Mouse (Mus musculus) forebrain, embryonic 12.5 days (tissue): ENCODE data around the gene Lrrc1. TPM values are rescaled to one million over a fixed set of nuclear protein-coding genes. Genes with fewer than 3 reads are reported as not detected.

Source experiments
- ATAC-seq: fragments of 200-750 bp; cut with Nextera tagmentation; 2 replicates; pipeline ENCODE4 v1.8.0; 2017; ENCODE audit warnings: moderate TSS enrichment; ENCODE audit not compliant: low FRiP score
- H3K27ac ChIP-seq: fragments of 300-500 bp; sonication (generic); 2 replicates; pipeline ENCODE4 v1.5.1; 2016; ENCODE audit warnings: mild to moderate bottlenecking
- H3K27me3 ChIP-seq: fragments of 300-500 bp; sonication (generic); 2 replicates; pipeline ENCODE4 v1.6.1; 2016; ENCODE audit warnings: mild to moderate bottlenecking
- H3K36me3 ChIP-seq: fragments of 300-500 bp; sonication (generic); replicated peaks from 2 replicates; pipeline ENCODE4 v1.6.1; 2016; ENCODE audit warnings: mild to moderate bottlenecking
- H3K4me1 ChIP-seq: fragments of 300-500 bp; sonication (generic); 2 replicates; pipeline ENCODE4 v1.6.1; 2016
- H3K4me2 ChIP-seq: fragments of 300-500 bp; sonication (generic); 2 replicates; pipeline ENCODE4 v1.6.1; 2016; ENCODE audit warnings: mild to moderate bottlenecking, moderate library complexity
- H3K4me3 ChIP-seq: fragments of 300-500 bp; sonication (generic); replicated peaks from 2 replicates; pipeline ENCODE4 v1.5.1; 2016; ENCODE audit warnings: mild to moderate bottlenecking
- H3K9ac ChIP-seq: fragments of 300-500 bp; sonication (generic); 2 replicates; pipeline ENCODE4 v1.6.1; 2016; ENCODE audit warnings: mild to moderate bottlenecking
- H3K9me3 ChIP-seq: fragments of 300-500 bp; sonication (generic); 2 replicates; pipeline ENCODE4 v1.6.1; 2016
- WGBS: fragments of 180-500 bp; shearing (Covaris S2); methylation state at CpG from one replicate; pipeline ENCODE4 v1.1.7; 2016; 5-methylcytosine and 5-hydroxymethylcytosine counted together
- polyA plus RNA-seq: library from polyadenylated mRNA; unstranded; fragments of >200 nt; fragmentation: Nextera tagmentation; extraction: Ambion mirVana; gene quantifications from 2 replicates; pipeline ENCODE4 v1.2.1, GENCODE M21; 2016

Lrrc1 gene
- polyA plus RNA-seq, 1 experiment from 2014 or later = 18.1 TPM

DNA sequence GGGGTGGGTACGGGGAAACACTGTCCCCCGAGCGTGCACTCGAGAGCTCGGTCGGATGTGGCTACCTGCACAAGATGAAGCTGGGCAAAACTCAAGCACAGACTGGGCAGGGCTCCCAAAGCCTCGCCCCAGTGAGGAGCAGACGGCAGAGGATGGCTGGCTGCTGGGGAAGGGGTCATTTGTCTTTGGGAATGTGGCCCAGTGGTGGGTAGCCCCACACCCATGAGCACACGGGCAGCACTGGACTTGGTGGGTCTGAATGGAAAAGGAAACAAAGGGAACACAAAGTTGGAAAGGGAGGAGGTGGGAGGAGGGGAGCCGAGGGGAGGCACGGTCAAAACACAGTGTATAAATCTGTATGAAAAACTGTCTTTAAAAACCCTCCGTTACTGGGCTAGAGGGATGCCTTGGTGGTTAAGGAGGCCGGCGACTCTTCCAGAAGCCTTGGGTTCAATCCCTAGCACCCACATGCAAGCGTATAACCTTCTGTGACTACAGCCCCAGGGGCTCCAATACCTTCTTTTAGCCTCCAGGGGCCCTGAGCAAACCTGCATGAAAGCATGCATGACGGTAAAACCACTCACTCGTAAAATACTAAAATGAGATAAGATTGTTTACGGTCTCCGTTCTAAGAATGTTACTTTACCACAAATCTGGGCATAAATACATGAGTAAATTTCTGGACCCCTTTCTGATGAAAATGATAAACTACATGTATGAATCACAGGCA is 89.1 kb downstream of the Lrrc1 start:
- H3K4me3 ChIP-seq = no peak overlapping the region
- H3K27ac ChIP-seq = no peak overlapping the region
- H3K9me3 ChIP-seq = no peaks in the 10 kb centered on the region
- H3K4me2 ChIP-seq = no peak overlapping the region
- no peak overlapping the region for H3K9ac ChIP-seq
- ATAC-seq = no peak
- H3K27me3 ChIP-seq = 0 out of 2 replicates have a peak, but pooled peaks cover 6% of the 10 kb centered on the region
- H3K4me1 ChIP-seq = peaks cover 28% of the 10 kb centered on the region
- WGBS = 74% methylated on average over 19 of the region's 19 CpGs
- H3K36me3 ChIP-seq = peaks cover 22% of the 10 kb centered on the region

DNA sequence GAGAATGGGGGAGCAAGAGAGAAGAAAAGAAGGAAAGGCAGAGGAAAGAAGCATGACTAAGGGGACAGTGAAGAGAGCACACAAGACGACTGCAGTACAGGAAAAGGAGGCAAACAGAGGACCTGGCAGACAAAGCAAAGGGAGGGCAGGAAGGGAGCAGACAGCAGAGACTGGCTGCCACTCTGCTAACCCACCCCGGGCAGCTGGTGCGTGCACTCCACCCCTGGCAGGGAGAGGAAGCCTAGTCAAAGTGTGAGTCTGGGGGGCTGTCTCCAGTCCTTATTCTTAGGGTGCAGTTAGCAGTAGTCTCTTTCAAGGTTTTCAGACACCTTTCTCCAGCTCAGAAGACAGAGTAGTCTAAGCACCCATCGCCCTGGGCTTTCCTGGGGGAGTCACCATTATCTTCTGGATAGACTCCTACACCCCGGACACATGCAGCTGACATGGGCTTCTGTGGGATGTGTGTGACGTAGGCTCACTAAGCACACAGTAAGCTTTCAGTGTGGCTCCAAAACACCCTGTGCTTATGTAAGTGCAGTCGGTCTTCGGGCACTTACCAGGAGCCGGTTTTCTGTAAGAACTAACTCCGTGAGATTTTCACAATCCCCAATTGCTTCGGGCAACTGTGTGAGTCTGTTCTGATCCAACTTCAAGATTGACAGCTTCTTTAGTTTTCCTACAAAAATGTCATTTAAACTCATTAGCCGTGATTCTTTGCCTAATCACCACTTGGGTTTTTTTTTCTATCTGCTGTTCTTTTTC is 92.4 kb downstream of the Lrrc1 start:
- peak; percentile 36; the same call in 1 of the 2 replicates for ATAC-seq
- Histone ChIP-seq H3K27me3 (0 out of 2 replicates have a peak, but pooled peaks cover 2% of the 10 kb centered on the region), H3K27ac (0 out of 2 replicates have a peak overlapping the region, but pooled peaks have one; percentile 25), H3K9ac (no peak overlapping the region), H3K9me3 (no peaks in the 10 kb centered on the region), H3K4me1 (peaks cover 28% of the 10 kb centered on the region), H3K4me3 (no peak overlapping the region), H3K36me3 (peaks cover 31% of the 10 kb centered on the region), H3K4me2 (no peak overlapping the region)
- WGBS = 44% methylated on average over 12 of the region's 12 CpGs

DNA sequence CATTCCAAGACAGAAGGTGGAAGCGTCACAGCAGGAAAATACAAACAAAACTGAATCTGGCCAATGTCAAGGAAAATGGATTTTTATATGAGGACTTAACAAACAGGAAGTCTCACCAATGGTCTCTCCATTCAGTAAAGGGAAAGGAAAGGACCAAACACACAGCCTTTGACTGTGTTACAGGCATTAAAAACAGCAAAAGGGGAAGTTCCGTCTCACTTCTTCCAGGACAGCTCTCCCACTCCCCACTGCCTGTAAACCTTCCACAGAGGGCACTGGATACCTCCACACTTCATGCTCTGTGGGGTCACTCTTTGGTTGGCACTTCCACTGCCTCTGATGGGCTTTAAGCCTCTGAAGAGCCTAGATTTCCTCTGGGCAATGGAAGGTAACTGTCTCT is 94.2 kb downstream of the Lrrc1 start:
- Histone ChIP-seq H3K4me3 (no peak overlapping the region), H3K9ac (no peak overlapping the region), H3K9me3 (no peaks in the 10 kb centered on the region), H3K27me3 (0 out of 2 replicates have a peak, but pooled peaks cover 2% of the 10 kb centered on the region), H3K36me3 (peaks cover 30% of the 10 kb centered on the region), H3K27ac (no peak overlapping the region), H3K4me1 (peaks cover 18% of the 10 kb centered on the region), H3K4me2 (no peak overlapping the region)
- 84% methylated on average over 2 of the region's 2 CpGs for WGBS
- ATAC-seq = no peak

DNA sequence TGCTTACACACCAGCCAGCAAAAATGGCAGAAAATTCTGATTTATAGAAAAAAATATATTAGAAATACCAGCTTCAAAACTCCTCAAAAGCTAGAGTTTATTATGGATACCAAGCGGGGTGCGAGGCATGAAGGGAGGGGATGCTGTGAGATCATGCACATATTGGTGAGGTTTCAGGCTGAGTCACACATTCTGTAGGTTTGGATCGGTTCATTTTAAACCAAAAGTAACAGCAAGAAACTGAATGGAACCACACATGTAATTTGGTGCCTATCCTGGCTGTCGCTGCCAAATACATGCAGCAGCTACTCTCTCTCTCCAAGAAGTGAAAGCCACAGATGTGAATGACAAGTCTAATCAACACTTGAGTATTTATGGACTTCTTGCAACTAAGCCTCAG is 99.8 kb downstream of the Lrrc1 start:
- Histone ChIP-seq H3K27ac (no peak overlapping the region), H3K36me3 (peaks cover 19% of the 10 kb centered on the region), H3K9me3 (no peaks in the 10 kb centered on the region), H3K4me1 (no peaks in the 10 kb centered on the region), H3K9ac (no peak overlapping the region), H3K4me2 (no peak overlapping the region), H3K4me3 (no peak overlapping the region), H3K27me3 (no peaks in the 10 kb centered on the region)
- ATAC-seq = no peak
- WGBS = over 99% methylated on average over 4 of the region's 4 CpGs

DNA sequence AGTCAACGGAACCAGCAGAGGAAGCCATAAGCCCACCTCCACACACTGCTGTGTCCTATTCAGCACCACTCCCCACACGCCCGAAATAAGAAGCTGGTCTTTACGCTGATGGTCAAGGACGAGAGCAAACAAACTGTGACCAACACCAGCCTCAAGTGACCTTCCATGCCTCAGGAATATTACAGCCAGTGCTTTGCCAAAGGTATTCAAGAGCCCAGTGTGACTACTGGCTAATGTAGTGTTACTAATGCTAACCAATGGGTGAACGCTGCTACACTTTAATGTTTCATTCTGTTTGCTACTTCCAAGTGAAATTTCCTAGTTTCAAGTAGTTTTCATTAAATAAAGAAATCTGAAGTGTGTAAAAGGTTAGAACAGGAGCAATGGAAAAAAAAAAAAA is 105.3 kb downstream of the Lrrc1 start:
- Histone ChIP-seq H3K4me3 (no peak overlapping the region), H3K9ac (no peak overlapping the region), H3K36me3 (peaks cover 33% of the 10 kb centered on the region), H3K4me1 (peaks cover 7% of the 10 kb centered on the region; the same call in 1 of the 2 replicates), H3K9me3 (no peaks in the 10 kb centered on the region), H3K27me3 (no peaks in the 10 kb centered on the region), H3K4me2 (no peak overlapping the region), H3K27ac (peak overlapping the region; percentile 22; the same call in 1 of the 2 replicates)
- WGBS = 95% methylated on average over 6 of the region's 6 CpGs
- ATAC-seq = no peak

DNA sequence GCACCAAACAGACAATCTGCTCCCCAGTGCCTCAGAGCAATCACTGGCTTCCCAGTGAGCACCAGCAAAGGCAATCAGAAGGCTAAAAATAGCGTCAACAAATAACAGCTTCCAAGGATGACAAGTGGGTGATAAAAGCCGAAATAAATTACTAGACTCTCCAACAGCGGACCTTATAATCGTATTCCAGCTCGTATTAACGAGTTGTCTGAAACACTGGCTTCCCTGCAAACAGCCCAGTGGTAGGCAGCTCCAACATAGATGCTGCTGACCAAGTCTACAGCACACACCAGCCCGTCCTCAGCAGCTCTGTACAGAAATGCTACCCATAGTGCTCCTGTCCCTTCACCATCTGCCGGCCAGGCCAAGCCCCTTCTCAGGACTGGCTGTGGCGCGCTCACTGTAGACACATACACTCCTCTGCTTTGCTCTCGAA is 105.8 kb downstream of the Lrrc1 start:
- WGBS = 71% methylated on average over 11 of the region's 11 CpGs
- Histone ChIP-seq H3K36me3 (peaks cover 39% of the 10 kb centered on the region), H3K27ac (peak overlapping the region; percentile 22), H3K4me3 (no peak overlapping the region), H3K4me1 (peaks cover 7% of the 10 kb centered on the region; the same call in 1 of the 2 replicates), H3K9ac (no peak overlapping the region), H3K9me3 (no peaks in the 10 kb centered on the region), H3K4me2 (no peak overlapping the region), H3K27me3 (no peaks in the 10 kb centered on the region)
- ATAC-seq = peak; percentile 81

DNA sequence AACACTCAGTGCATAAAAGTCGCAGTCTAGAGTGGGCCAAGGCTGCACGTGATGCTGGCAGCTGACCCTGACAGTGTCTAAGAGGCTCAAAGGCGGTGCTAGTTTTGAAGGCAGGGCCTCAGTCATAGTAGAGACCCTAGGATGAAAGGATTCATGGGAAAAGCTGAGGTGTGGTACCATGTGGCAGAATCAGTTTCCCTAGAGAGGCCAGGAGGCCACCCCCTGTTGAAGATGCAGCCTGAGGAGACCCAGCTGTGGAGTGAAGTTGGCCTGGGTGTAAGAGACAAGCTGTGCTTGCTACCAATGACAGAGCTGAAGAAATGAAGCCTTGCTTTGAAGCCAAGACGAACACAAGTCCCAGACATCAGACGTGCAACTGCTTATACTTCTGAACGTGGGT is 107.5 kb downstream of the Lrrc1 start:
- Histone ChIP-seq H3K9me3 (no peaks in the 10 kb centered on the region), H3K9ac (no peak overlapping the region), H3K27me3 (no peaks in the 10 kb centered on the region), H3K36me3 (peaks cover 45% of the 10 kb centered on the region), H3K4me1 (peaks cover 7% of the 10 kb centered on the region; the same call in 1 of the 2 replicates), H3K4me3 (no peak overlapping the region), H3K27ac (no peak overlapping the region), H3K4me2 (no peak overlapping the region)
- WGBS = 91% methylated on average over 6 of the region's 6 CpGs
- no peak for ATAC-seq

DNA sequence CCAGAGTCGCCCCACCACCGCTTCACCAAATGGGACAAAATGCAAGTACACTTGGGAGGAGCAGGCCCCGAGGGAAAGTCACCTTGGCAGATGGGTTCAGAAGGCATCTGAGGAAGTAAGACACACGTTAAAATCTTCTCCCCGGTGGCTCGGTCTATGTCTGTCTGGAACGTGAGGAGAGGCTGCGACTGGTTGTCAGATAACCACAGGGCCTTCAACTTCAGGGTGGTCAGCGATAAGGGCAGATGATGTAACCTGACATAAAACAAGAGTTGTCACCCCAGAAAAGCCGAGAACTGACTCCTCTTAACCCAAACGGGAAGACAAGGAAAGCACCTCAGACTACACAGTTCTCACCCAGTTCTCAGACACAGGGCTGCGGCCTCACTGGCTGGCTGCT is 109.7 kb downstream of the Lrrc1 start:
- Histone ChIP-seq H3K9ac (no peak overlapping the region), H3K36me3 (peaks cover 49% of the 10 kb centered on the region), H3K27ac (no peak overlapping the region), H3K9me3 (no peaks in the 10 kb centered on the region), H3K4me3 (no peak overlapping the region), H3K27me3 (no peaks in the 10 kb centered on the region), H3K4me2 (no peak overlapping the region), H3K4me1 (peaks cover 10% of the 10 kb centered on the region)
- 91% methylated on average over 12 of the region's 12 CpGs for WGBS
- no peak for ATAC-seq

DNA sequence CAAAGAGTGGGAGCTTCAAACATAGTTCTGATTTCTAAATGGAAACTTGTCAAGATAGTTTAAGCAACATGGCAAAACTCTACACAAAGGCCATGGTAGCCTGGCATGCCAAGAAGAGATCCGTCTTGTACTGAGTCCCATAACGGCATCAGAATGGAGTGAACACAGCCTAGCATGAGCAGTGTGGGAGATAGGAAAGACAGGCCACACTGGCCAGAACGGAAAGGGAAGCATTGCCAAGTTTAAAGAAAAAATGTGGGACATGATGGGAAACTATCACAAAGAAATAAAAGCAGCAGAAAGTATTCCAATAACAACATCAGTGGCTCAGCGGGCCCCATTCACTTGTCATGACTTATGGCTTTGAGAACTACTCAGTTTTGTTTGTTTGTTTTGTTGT is 111.2 kb downstream of the Lrrc1 start:
- H3K36me3 ChIP-seq = peaks cover 49% of the 10 kb centered on the region

DNA sequence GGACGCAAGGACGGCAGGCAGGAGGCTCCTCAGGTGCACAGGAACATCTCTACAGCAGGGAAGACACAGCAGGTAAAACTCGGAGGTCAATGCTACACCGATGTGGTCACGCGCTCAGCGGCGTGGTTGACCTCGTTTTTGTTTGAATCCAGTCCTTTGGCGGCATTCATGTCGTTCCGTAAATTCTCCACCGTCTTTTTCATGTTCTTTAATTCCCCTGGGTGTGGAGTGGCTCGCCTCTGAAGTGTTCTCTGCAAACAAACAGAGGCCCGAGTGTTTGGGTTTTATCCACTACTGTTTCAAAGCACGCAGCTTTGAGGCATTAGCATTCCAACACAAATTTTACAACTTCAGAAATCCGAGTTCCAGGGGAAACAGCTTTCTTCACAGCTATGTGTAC is 112.6 kb downstream of the Lrrc1 start:
- H3K27me3 ChIP-seq = no peaks in the 10 kb centered on the region
- peaks cover 21% of the 10 kb centered on the region for H3K4me1 ChIP-seq
- H3K9me3 ChIP-seq = no peaks in the 10 kb centered on the region
- H3K9ac ChIP-seq = no peak overlapping the region
- H3K4me2 ChIP-seq = no peak overlapping the region
- H3K4me3 ChIP-seq = no peak overlapping the region
- 87% methylated on average over 17 of the region's 17 CpGs for WGBS
- H3K36me3 ChIP-seq = peaks cover 38% of the 10 kb centered on the region
- H3K27ac ChIP-seq = no peak overlapping the region
- no peak for ATAC-seq

More for the DNA sequence above, 111.2 kb downstream of the Lrrc1 start:
- ATAC-seq = no peak
- no peak overlapping the region for H3K4me3 ChIP-seq
- H3K4me1 ChIP-seq = peaks cover 6% of the 10 kb centered on the region
- WGBS = 95% methylated on average over 4 of the region's 4 CpGs
- H3K9ac ChIP-seq = no peak overlapping the region
- no peak overlapping the region for H3K27ac ChIP-seq
- H3K9me3 ChIP-seq = no peaks in the 10 kb centered on the region
- H3K4me2 ChIP-seq = no peak overlapping the region
- H3K27me3 ChIP-seq = no peaks in the 10 kb centered on the region

DNA sequence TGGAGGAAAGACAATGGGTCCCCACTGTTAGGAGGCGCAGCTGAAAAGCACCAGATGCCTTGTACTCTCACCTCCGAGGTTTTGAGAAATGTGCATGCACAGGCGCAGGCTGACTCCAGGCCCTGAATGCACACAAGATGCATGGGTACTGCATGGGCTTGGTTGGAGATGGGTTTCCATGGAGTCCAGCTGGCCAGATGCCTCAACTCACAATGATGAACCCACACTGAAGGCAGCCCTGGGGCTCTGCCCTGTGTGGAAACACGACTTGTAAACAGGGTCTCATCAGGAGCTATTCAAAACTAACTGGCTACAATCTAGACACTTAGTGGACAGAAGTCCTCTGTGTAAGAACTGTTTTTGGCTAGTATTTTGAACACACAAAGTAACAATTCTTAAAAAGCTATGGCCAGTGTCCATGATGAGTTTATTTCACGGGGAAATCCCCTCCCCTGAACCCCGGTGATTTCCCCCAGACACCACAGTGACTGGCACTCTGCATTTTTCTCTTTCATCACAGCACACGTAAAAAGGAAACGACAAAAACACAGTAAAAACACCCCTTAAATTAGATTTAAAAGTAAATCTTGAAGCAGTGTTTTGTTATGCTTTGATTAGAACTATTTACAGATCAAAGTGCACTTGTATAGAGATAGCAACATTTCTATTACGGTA is 114.1 kb downstream of the Lrrc1 start:
- Histone ChIP-seq H3K9ac (no peak overlapping the region), H3K27ac (0 out of 2 replicates have a peak overlapping the region, but pooled peaks have one; percentile 5), H3K4me3 (no peak overlapping the region), H3K4me2 (no peak overlapping the region), H3K36me3 (peaks cover 34% of the 10 kb centered on the region), H3K4me1 (peaks cover 22% of the 10 kb centered on the region), H3K9me3 (no peaks in the 10 kb centered on the region), H3K27me3 (no peaks in the 10 kb centered on the region)
- WGBS = 82% methylated on average over 9 of the region's 9 CpGs
- ATAC-seq = no peak
